Mouse (Mus musculus): ENCODE results near the gene Wipf2. TPM values are rescaled to one million over a fixed set of nuclear protein-coding genes. Genes with fewer than 3 reads are reported as not detected.
"Not testable (repeated sequence)": the region's sequence is repeated elsewhere in the genome, so short reads cannot be mapped to it uniquely, and the experiment has no call there.

Wipf2 gene
- 10.7 and 11.4 TPM in 2 replicates for polyA plus RNA-seq (2011; ENCODE audit: insufficient read length, low read depth, missing spikeins)

GRCm38 (mm10) chr11:98863028-98863750 lies at the start of gene Wipf2:
Wipf2 (plus strand) TSS chr11:98863638.
- 0 out of 2 replicates have a peak, but pooled peaks cover 4% of the 10 kb centered on the region for H3K4me1 ChIP-seq (ENCODE audit: control insufficient read depth, insufficient read depth, low read length)
- peak within 1 kb of the TSS; percentile 75; the same call in 1 of the 2 replicates for H3K27ac ChIP-seq (ENCODE audit: insufficient read depth, low read length)
- TF ChIP-seq CTCF (IDR thresholded peaks at IDR 0.05; ENCODE audit: borderline replicate concordance, insufficient read depth, low read length) (peak; percentile 53; the same call in 1 of the 2 replicates), POLR2A (IDR thresholded peaks at IDR 0.05; ENCODE audit: low read depth, low read length) (peak; percentile 78)
- H3K4me3 ChIP-seq (ENCODE audit: insufficient read depth, low read length), result peak within 1 kb of the TSS; percentile 55

GRCm38 (mm10) chr11:98816706-98817239 lies 46.7 kb upstream of the Wipf2 start:
- TF ChIP-seq CTCF (IDR thresholded peaks at IDR 0.05; ENCODE audit: borderline replicate concordance, insufficient read depth, low read length) (no peak), POLR2A (IDR thresholded peaks at IDR 0.05; ENCODE audit: low read depth, low read length) (no peak)
- Histone ChIP-seq H3K27ac (ENCODE audit: insufficient read depth, low read length) (no peak overlapping the region), H3K4me3 (ENCODE audit: insufficient read depth, low read length) (no peak overlapping the region), H3K4me1 (ENCODE audit: control insufficient read depth, insufficient read depth, low read length) (no peaks in the 10 kb centered on the region)

GRCm38 (mm10) chr11:98820968-98821367 lies 42.5 kb upstream of the Wipf2 start:
- TF ChIP-seq POLR2A (IDR thresholded peaks at IDR 0.05; ENCODE audit: low read depth, low read length) (no peak), CTCF (IDR thresholded peaks at IDR 0.05; ENCODE audit: borderline replicate concordance, insufficient read depth, low read length) (no peak)
- Histone ChIP-seq H3K27ac (ENCODE audit: insufficient read depth, low read length) (no peak overlapping the region), H3K4me3 (ENCODE audit: insufficient read depth, low read length) (no peak overlapping the region)

GRCm38 (mm10) chr11:98826071-98826470 lies 37.4 kb upstream of the Wipf2 start:
- H3K4me1 ChIP-seq (ENCODE audit: control insufficient read depth, insufficient read depth, low read length); H3K27ac ChIP-seq (ENCODE audit: insufficient read depth, low read length); H3K4me3 ChIP-seq (ENCODE audit: insufficient read depth, low read length): not testable (repeated sequence)

More at GRCm38 (mm10) chr11:98820968-98821367, 42.5 kb upstream of the Wipf2 start:
- no peaks in the 10 kb centered on the region for H3K4me1 ChIP-seq (ENCODE audit: control insufficient read depth, insufficient read depth, low read length)

GRCm38 (mm10) chr11:98827877-98828276 lies 35.6 kb upstream of the Wipf2 start:
- H3K27ac ChIP-seq (ENCODE audit: insufficient read depth, low read length), result no peak overlapping the region
- no peak overlapping the region for H3K4me3 ChIP-seq (ENCODE audit: insufficient read depth, low read length)
- no peak for TF ChIP-seq CTCF (IDR thresholded peaks at IDR 0.05; ENCODE audit: borderline replicate concordance, insufficient read depth, low read length)
- TF ChIP-seq POLR2A (IDR thresholded peaks at IDR 0.05; ENCODE audit: low read depth, low read length), result no peak
- no peaks in the 10 kb centered on the region for H3K4me1 ChIP-seq (ENCODE audit: control insufficient read depth, insufficient read depth, low read length)

- Histone ChIP-seq H3K27ac (ENCODE audit: insufficient read depth, low read length) (no peak overlapping the region), H3K4me1 (ENCODE audit: control insufficient read depth, insufficient read depth, low read length) (no peaks in the 10 kb centered on the region), H3K4me3 (ENCODE audit: insufficient read depth, low read length) (no peak overlapping the region)
- TF ChIP-seq CTCF (IDR thresholded peaks at IDR 0.05; ENCODE audit: borderline replicate concordance, insufficient read depth, low read length) (peak; percentile 21; the same call in 1 of the 2 replicates), POLR2A (IDR thresholded peaks at IDR 0.05; ENCODE audit: low read depth, low read length) (no peak)
Measured at GRCm38 (mm10) chr11:98829091-98829775, 34.2 kb upstream of the Wipf2 start.

- H3K27ac ChIP-seq (ENCODE audit: insufficient read depth, low read length), result no peak overlapping the region
- no peak overlapping the region for H3K4me3 ChIP-seq (ENCODE audit: insufficient read depth, low read length)
- no peaks in the 10 kb centered on the region for H3K4me1 ChIP-seq (ENCODE audit: control insufficient read depth, insufficient read depth, low read length)
- TF ChIP-seq CTCF (IDR thresholded peaks at IDR 0.05; ENCODE audit: borderline replicate concordance, insufficient read depth, low read length) (no peak), POLR2A (IDR thresholded peaks at IDR 0.05; ENCODE audit: low read depth, low read length) (no peak)
Measured at GRCm38 (mm10) chr11:98829875-98830274, 33.6 kb upstream of the Wipf2 start.

GRCm38 (mm10) chr11:98835296-98835695 lies 28.1 kb upstream of the Wipf2 start:
- H3K27ac ChIP-seq (ENCODE audit: insufficient read depth, low read length), result no peak overlapping the region
- no peaks in the 10 kb centered on the region for H3K4me1 ChIP-seq (ENCODE audit: control insufficient read depth, insufficient read depth, low read length)
- no peak overlapping the region for H3K4me3 ChIP-seq (ENCODE audit: insufficient read depth, low read length)
- TF ChIP-seq CTCF (IDR thresholded peaks at IDR 0.05; ENCODE audit: borderline replicate concordance, insufficient read depth, low read length) (no peak), POLR2A (IDR thresholded peaks at IDR 0.05; ENCODE audit: low read depth, low read length) (no peak)

- no peak for TF ChIP-seq POLR2A (IDR thresholded peaks at IDR 0.05; ENCODE audit: low read depth, low read length)
- no peak for TF ChIP-seq CTCF (IDR thresholded peaks at IDR 0.05; ENCODE audit: borderline replicate concordance, insufficient read depth, low read length)
- Histone ChIP-seq H3K27ac (ENCODE audit: insufficient read depth, low read length) (no peak overlapping the region), H3K4me1 (ENCODE audit: control insufficient read depth, insufficient read depth, low read length) (no peaks in the 10 kb centered on the region), H3K4me3 (ENCODE audit: insufficient read depth, low read length) (no peak overlapping the region)
Measured at GRCm38 (mm10) chr11:98835725-98836124, 27.7 kb upstream of the Wipf2 start.

GRCm38 (mm10) chr11:98836128-98836527 lies 27.3 kb upstream of the Wipf2 start:
- no peaks in the 10 kb centered on the region for H3K4me1 ChIP-seq (ENCODE audit: control insufficient read depth, insufficient read depth, low read length)
- no peak for TF ChIP-seq CTCF (IDR thresholded peaks at IDR 0.05; ENCODE audit: borderline replicate concordance, insufficient read depth, low read length)
- no peak for TF ChIP-seq POLR2A (IDR thresholded peaks at IDR 0.05; ENCODE audit: low read depth, low read length)
- H3K27ac ChIP-seq (ENCODE audit: insufficient read depth, low read length), result no peak overlapping the region
- H3K4me3 ChIP-seq (ENCODE audit: insufficient read depth, low read length), result no peak overlapping the region

Measured in embryonic fibroblast, embryonic 13.5 days (primary cell).